Mouse (Mus musculus) T-helper 17 cell (primary cell): ENCODE data around the gene Mapkapk3.

Experiments
- in situ Hi-C, 2 experiments: fragments of 300-600 bp; cut with MboI, MseI; formaldehyde crosslinking; loops; 1 replicate in 1 of 2; 2 replicates in 1 of 2; pipeline ENCODE4 v1.15.1; 2025; ENCODE audit warnings: high pct_unique_total_duplicates in 2 of 2

The Mapkapk3 gene

GRCm38 (mm10) chr9:107269772-107270171, 19.9 kb downstream of the Mapkapk3 start:
- in situ Hi-C loops = no loop called here

GRCm38 (mm10) chr9:107267721-107268402, 21.8 kb downstream of the Mapkapk3 start:
- in situ Hi-C loops = no loop called here

DNA sequence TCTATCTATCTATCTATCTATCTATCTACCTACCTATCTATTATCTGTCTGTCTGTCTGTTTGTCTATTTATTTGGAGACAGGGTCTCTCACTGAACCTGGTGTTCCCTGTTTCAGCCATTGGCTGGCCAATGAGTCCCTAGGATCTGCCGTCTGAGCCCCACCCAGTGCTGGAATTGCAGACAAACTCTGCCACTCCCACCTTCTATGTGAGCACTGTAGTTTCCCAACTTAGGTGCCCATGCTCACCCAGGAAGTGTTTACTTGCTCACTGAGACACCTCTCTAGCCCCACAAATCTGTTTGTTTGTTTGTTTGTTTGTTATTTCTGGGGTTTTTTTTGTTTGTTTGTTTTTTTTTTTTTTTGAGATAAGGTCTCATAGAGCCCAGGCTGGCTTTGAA, 22.6 kb downstream of the Mapkapk3 start:
- in situ Hi-C loops = no loop called here

- in situ Hi-C loops = no loop called here
Measured at GRCm38 (mm10) chr9:107264731-107265130, 24.9 kb downstream of the Mapkapk3 start.

- in situ Hi-C loops = no loop called here
Measured at GRCm38 (mm10) chr9:107263912-107264311, 25.8 kb downstream of the Mapkapk3 start.

DNA sequence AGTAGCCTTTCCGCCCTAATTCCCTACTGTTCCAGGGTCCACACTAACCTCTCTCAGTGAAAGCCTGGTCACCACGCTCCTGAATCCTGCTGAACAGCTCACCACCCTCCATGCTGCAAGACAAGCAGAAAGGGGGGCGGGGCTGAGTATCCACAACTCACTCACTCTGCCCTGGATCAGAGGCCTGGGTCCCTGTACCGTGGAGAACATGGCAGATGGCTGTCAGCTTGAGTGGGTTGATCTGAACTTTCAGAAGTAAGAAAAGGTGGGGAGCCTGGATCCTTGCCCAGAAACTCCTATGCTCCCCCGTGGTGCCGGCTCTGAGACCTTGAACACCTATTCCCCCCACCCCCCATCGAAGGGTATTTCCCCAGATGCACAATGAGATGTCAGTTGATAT, 27.3 kb downstream of the Mapkapk3 start:
- in situ Hi-C loops = no loop called here

GRCm38 (mm10) chr9:107261792-107262191, 27.9 kb downstream of the Mapkapk3 start:
- in situ Hi-C loops = no loop called here

- in situ Hi-C loops = no loop called here
Measured at GRCm38 (mm10) chr9:107260836-107261235, 28.8 kb downstream of the Mapkapk3 start.

GRCm38 (mm10) chr9:107260429-107260828, 29.2 kb downstream of the Mapkapk3 start:
- in situ Hi-C loops = no loop called here

DNA sequence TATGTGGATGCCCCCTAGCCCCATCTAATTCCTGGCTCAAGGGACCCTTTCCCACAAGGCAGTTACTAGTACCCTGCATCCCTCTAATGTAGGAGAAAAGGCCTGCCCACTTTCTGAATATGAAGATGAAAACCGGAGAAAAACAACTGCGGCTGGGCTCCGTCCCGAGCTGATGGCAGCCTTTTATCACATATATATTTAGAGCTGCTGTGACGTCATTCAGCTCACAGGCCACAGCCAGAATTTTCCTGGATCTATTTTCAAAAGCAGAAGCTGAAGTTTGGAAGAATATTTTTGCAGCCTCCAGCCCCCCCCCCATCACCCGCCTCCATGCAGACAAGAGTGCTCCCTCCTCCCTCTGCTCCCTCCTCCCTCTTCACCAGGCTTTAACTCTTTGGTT, 30.1 kb downstream of the Mapkapk3 start:
- in situ Hi-C loops = no loop called here

- in situ Hi-C loops = no loop called here
Measured at GRCm38 (mm10) chr9:107255596-107255995, 34.1 kb downstream of the Mapkapk3 start.

DNA sequence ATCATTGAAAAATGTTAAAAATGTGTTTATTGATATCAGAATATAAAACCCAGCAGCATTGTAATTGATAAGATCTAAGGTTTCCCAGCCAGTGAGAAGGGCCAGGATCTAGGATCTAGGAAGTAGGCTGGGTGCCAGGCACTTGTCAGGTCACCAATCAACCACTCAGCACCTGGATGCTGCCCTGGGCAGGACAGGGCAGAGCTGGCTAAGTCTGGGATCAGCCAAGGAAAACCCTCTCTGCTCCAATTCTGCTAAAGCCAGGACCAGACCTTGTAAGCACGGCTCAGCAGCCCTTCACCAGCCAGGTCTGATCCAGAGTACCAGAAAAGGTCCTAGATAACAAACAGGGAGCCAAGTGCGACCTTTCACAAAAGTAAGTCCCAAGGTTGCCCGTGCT, 34.8 kb downstream of the Mapkapk3 start:
- in situ Hi-C loops = no loop called here

GRCm38 (mm10) chr9:107254476-107254875, 35.2 kb downstream of the Mapkapk3 start:
- in situ Hi-C loops = no loop called here

DNA sequence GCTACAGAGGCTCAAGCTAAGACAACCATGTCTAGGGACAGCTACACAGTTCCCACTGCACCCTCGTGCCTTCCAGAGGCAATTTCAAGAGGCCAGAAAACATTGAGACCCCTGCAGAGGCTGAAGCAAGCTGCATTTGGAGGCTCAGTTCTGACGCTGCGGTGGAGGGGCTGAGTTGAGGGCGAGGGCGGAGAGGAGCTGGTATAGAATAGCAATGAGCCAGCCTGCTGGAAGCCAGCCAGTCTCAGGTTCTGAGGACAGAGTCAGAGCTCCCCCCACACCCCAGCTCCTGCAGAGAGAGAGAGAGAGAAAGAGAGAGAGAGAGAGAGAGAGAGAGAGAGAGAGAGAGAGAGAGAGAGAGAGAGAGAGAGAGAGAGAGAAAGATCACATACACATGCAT, 37.5 kb downstream of the Mapkapk3 start:
- in situ Hi-C loops = no loop called here

DNA sequence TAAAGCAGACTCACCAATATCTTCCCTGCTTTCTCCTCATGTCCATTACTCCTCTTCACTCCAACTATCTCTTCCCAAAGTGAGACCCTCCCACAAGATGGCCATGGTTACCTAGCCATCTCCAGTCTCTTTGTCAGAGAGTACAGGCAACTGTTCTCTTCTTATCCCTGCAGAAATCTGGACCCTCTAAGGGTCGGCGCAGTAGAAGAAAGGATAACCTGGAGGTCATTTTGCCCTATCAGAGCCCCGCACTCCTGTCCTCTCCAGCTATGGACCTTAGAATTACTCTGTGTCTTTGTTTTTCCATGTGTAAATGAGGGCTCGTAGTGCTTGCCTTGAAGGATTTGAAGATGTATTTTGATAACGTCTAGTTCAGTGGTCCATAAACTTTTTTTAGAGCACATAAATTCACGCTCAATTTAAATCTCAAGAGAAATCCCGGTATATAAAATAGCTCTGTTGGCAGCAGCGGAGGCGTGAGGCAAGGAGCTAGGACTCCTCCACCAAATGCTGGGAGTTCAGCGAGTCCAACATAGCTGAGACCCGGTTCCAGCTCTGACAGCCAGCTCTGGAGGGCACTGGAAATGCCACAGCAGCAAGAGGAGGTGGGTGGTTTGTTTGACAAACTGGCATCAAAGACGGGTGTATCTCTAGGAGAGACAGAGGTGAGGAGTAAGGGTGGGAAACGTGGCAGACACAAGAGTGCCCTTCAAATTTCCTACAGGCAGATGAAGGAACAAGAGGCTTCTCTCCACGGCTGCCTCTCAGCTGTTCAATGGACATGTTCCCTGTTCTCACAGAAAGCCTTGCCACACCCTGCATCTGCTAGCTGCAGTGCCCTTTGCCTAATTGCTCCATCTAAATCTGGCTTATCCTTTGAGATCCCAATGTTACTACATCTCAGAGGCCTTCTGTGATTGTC, 39.0 kb downstream of the Mapkapk3 start:
- in situ Hi-C loops = no loop called here

DNA sequence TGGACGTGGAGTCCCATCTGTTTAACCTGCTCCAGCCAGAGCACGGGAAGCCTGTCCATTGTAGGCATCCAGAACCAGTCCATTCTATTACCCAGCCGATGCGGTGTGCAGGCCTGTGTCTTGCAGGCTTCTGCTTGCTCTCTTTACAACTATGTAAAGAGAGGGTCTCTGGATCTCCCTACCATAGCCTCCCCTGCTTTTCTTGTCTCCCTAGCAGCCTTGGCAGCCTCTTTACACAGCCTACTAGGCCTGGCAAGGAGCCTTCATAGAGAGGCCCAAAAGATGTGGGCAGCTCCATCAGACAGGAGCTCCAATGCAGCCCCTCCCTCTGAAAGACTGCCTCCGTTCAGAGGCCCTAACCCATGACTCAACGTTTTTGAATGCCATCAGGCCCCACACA, 40.5 kb downstream of the Mapkapk3 start:
- in situ Hi-C loops = loop anchor here (5.0 kb wide), 3 partner anchors 43 to 263 kb away; partner anchors contain the start of gene 6430571L13Rik (in 1 of the 2)

- in situ Hi-C loops = loop anchor here (5.0 kb wide), 3 partner anchors 46 to 266 kb away; partner anchors contain the start of gene 6430571L13Rik (in 1 of the 2)
Measured at GRCm38 (mm10) chr9:107246170-107246569, 43.5 kb downstream of the Mapkapk3 start.

DNA sequence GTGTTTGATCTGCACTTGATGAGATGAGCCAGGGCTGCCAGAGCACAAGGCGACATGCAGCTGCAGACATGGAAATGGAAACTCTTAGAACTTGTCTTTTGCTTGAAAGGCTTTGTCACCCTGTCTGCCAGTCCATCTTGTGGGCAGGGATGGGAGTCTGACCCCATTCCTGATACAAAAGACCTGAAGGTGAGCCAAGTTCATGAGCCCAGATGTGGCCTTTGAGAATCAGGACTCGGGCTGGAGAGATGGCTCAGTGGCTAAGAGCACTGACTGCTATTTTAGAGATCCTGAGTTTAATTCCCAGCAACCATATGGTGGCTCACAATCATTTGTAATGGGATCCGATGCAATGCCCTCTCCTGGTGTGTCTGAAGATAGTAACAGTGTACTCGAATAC, 44.4 kb downstream of the Mapkapk3 start:
- in situ Hi-C loops = loop anchor here (5.0 kb wide), 3 partner anchors 47 to 267 kb away; partner anchors contain the start of gene 6430571L13Rik (in 1 of the 2)

GRCm38 (mm10) chr9:107236151-107236550, 53.5 kb downstream of the Mapkapk3 start:
- in situ Hi-C loops = no loop called here

DNA sequence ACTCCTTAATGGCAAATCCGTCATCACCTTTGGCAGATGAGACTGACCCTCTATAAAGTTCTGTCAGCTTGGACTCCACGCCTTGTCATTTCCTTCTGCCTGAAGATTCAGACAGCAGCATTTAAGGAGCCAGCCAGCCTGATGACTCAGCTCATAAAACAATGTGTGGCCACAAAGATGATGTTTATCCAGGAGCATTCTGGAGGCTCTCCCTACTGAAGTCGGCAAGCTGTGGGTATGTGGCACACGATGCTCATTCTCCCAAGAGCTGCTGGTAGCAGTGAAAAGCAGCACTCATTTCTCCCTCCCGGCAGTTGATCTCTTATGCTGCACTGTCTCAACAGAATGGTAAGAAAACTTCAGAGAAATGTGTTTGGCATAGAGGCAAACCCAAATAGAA, 54.4 kb downstream of the Mapkapk3 start:
- in situ Hi-C loops = no loop called here

DNA sequence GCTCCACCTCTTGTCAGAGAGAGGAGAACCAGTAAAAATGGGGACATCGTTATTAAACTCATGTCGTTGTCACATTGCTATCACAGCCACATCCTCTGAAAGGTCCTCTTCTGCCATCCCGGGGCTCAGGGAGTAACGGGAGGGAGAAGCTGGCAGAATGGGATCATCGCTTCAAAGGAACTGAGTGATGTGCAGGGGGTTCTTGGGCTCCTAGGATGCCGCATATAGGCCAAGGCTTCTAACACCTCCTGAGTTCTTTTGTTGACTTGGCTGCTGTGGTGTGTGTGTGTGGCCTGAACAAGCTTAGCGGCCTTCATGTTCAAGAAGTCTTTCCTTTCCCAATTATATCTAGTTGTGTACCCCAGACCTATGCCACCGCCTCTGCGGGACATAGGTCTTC, 57.5 kb downstream of the Mapkapk3 start:
- in situ Hi-C loops = no loop called here

DNA sequence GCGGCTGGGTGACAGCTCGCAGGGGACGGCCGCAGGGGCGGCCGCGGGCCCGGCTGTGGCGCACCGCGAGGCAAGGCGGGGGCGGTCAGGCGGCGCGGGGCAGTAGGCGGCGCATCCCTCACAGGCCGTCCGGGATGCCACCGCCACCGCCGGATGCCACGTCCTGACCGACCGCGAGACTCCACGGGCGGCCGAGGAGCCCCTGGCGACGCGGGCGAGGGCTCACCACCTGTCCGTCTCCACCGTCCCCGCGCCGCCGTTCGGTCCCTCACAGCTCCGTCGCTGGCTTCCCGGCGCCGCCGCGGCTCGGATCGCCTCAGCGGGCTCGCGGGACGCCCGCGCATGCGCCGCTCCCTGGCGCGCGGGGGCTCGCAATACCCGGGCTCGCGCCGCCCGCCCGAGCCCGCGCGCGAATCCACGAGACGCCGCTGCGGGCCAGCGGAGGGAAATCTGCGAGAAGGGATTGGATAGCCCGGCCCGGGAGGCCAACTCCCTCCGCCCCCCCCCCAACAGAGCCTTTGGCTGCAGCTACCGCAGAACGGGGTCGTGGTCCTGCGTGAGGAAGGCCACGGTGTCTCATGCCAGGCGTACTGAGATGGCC, 58.0 kb downstream of the Mapkapk3 start, which contains the start of gene Dock3:
Gene Dock3 (minus strand): TSS at position 371 of the 601 bp plus-strand sequence.
- in situ Hi-C loops = no loop called here
